Mouse (Mus musculus) T-cell, adult 66 days (primary cell): ENCODE measurements around the gene Rxfp4. TPM values are rescaled to one million over a fixed set of nuclear protein-coding genes. Genes with fewer than 3 reads are reported as not detected.

Experiments
- total RNA-seq, 2 experiments: library from RNA; stranded (reverse); gene quantifications; 3 replicates in 1 of 2; 4 replicates in 1 of 2; pipeline ENCODE4 v1.2.4; 2023

Gene Rxfp4
- not detected for total RNA-seq

DNA sequence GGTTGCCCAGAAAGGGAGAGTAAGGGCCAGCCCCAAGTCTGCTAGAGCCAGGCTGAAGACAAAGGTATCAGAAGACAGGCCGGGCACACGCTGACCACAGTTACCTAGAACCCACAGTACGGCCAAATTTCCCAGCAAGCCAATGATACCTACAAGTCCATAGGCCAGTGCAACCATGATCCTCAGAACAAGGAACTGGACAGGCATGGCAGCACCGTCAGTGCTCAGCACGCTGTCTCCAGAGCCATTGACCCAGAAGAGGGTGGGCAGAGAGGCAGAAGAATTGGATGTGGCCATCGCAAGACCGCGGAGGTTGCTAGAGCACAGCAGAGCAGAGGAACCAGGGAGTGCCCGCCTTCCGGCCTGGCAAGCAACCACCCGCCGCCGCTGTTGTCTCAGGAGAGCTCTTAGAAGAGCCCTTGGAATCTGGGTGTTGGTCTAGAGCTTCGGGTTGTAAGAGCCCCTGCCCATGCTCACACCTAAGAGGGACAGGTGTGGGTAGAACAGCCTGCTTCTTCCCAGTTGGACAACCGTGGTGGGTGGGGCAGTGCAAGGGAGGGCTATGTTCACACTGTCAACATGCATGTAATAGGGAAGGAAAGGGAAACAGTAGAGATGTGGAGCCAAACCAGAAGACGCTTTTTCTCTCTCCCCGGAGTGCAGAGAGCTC is at the start of gene Rxfp4:
Gene Rxfp4, minus strand, starts transcription at position 297 of the 670 bp plus-strand sequence.

GRCm38 (mm10) chr3:88684980-88685941 is 32.3 kb upstream of the Rxfp4 start, which contains the start of gene Khdc4:
Gene Khdc4, plus strand, starts transcription at chr3:88685803.

DNA sequence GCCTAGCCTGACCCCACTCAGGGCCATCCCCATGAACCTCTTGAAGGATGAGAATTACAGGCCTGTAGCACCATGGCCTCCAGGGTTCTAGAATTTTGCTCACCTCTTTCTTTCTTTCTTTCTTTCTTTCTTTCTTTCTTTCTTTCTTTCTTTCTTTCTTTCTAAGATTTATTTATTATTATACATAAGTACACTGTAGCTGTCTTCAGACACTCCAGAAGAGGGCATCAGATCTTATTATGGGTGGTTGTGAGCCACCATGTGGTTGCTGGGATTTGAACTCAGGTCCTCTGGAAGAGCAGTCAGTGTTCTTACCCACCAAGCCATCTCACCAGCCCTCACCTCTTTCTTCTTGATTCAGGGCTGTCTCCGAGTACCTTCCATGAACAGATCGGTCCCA is 47.3 kb downstream of the Rxfp4 start, which contains the start of gene Arhgef2:
Gene Arhgef2, plus strand, starts transcription at position 301 of the 400 bp plus-strand sequence.

Other genes starting within 250 kb of the Rxfp4 start
- gene Pmf1, start 242.8 kb downstream of the Rxfp4 start, total RNA-seq: 10 to 100 TPM; 35.0 to 39.0 TPM
- gene Slc25a44, start 228.0 kb downstream of the Rxfp4 start, total RNA-seq: 10 to 100 TPM; 15.6 to 16.2 TPM
- 100 to 1,000 TPM; 119 to 140 TPM for gene Sema4a, start 192.0 kb downstream of the Rxfp4 start, total RNA-seq
- gene Lmna, start 143.2 kb downstream of the Rxfp4 start, total RNA-seq: 1 to 10 TPM; 3.8 to 6.3 TPM
- 1 to 10 TPM; 3.1 to 3.2 TPM for gene Mex3a, start 120.7 kb downstream of the Rxfp4 start, total RNA-seq
- gene Rab25, start 104.8 kb downstream of the Rxfp4 start, total RNA-seq: 1 to 10 TPM in 1 of 2 experiments, not detected in 1; 1.3 TPM
- 10 to 100 TPM; 86.4 to 87.7 TPM for gene Lamtor2, start 100.1 kb downstream of the Rxfp4 start, total RNA-seq
- gene Ubqln4, start 99.4 kb downstream of the Rxfp4 start, total RNA-seq: 10 to 100 TPM; 54.5 to 55.8 TPM
- 10 to 100 TPM; 68.8 to 75.7 TPM for gene Ssr2, start 77.3 kb downstream of the Rxfp4 start, total RNA-seq
- 100 to 1,000 TPM; 181 to 203 TPM for gene Arhgef2, start 47.2 kb downstream of the Rxfp4 start, total RNA-seq
- 100 to 1,000 TPM; 125 to 126 TPM for gene Khdc4, start 32.7 kb upstream of the Rxfp4 start, total RNA-seq
- gene Rit1, start 63.7 kb upstream of the Rxfp4 start, total RNA-seq: 10 to 100 TPM; 29.5 to 30.1 TPM
- gene Syt11, start 122.0 kb upstream of the Rxfp4 start, total RNA-seq: 10 to 100 TPM; 13.1 to 16.9 TPM
- gene Gon4l, start 182.1 kb upstream of the Rxfp4 start, total RNA-seq: 10 to 100 TPM; 76.4 to 82.9 TPM